Mouse (Mus musculus) liver, adult 2 months (tissue): ENCODE results near the gene Tmem102. TPM values are rescaled to one million over a fixed set of nuclear protein-coding genes. Genes with fewer than 3 reads are reported as not detected.

Experiments used
- DNase-seq: peaks from one replicate; pipeline ENCODE4 v3.0.0-alpha.2; 2011; ENCODE audit warnings: low read depth, low spot score; ENCODE audit errors: extremely low read depth
- H3K27ac ChIP-seq: fragments of 200-500 bp; replicated peaks from 2 replicates; pipeline ENCODE4 v1.5.1; 2012; ENCODE audit warnings: low read depth, mild to moderate bottlenecking, control low read depth, inconsistent platforms, low read length; ENCODE audit not compliant: insufficient read depth
- H3K27me3 ChIP-seq: fragments of 200-500 bp; 2 replicates; pipeline ENCODE4 v1.6.1; 2012; ENCODE audit warnings: mild to moderate bottlenecking, moderate library complexity, low read length, inconsistent platforms; ENCODE audit not compliant: control insufficient read depth, insufficient read depth
- H3K36me3 ChIP-seq: fragments of 200-500 bp; 2 replicates; pipeline ENCODE4 v1.6.1; 2012; ENCODE audit warnings: low read length, inconsistent platforms; ENCODE audit not compliant: control insufficient read depth, insufficient read depth
- H3K4me1 ChIP-seq: fragments of 200-500 bp; 2 replicates; pipeline ENCODE4 v1.6.1; 2011; ENCODE audit warnings: low read length; ENCODE audit not compliant: control insufficient read depth, insufficient read depth
- H3K4me3 ChIP-seq: fragments of 200-500 bp; 2 replicates; pipeline ENCODE4 v1.5.1; 2011; ENCODE audit warnings: low read depth, mild to moderate bottlenecking, control low read depth, low read length, moderate library complexity; ENCODE audit not compliant: insufficient read depth
- H3K79me2 ChIP-seq: fragments of 200-500 bp; 2 replicates; pipeline ENCODE4 v1.6.1; 2012; ENCODE audit warnings: inconsistent platforms, mild to moderate bottlenecking, low read length, moderate library complexity; ENCODE audit not compliant: control insufficient read depth, insufficient read depth
- H3K9ac ChIP-seq: fragments of 200-500 bp; 2 replicates; pipeline ENCODE4 v1.6.1; 2012; ENCODE audit warnings: low read depth, mild to moderate bottlenecking, control low read depth, inconsistent platforms, low read length
- CTCF ChIP-seq: fragments of 200-500 bp; IDR thresholded peaks from 2 replicates; pipeline ENCODE4 v1.5.1; 2011; ENCODE audit warnings: low read depth, low read length, control low read depth
- POLR2A ChIP-seq: fragments of 200-500 bp; IDR thresholded peaks from 2 replicates; pipeline ENCODE4 v1.6.1; 2011; ENCODE audit warnings: low read length, control low read depth; ENCODE audit not compliant: insufficient read depth; ENCODE audit errors: extremely low read depth
- WGBS: fragments of 180-500 bp; shearing (Covaris S2); methylation state at CpG from one replicate; pipeline ENCODE4 v1.1.7; 2018; 5-methylcytosine and 5-hydroxymethylcytosine counted together
- polyA plus RNA-seq: library from polyadenylated mRNA; depleted of rRNA; stranded (reverse); fragments of >200 nt; gene quantifications from 2 replicates; pipeline ENCODE4 v1.2.3, GENCODE M21; 2012
- total RNA-seq: library from RNA; depleted of rRNA; stranded (reverse); fragments of >200 nt; gene quantifications from 2 replicates; pipeline ENCODE4 v1.2.3, GENCODE M21; 2014

The Tmem102 gene
- total and polyA plus RNA-seq, 2 experiments: 2.4 to 13.5 TPM

DNA sequence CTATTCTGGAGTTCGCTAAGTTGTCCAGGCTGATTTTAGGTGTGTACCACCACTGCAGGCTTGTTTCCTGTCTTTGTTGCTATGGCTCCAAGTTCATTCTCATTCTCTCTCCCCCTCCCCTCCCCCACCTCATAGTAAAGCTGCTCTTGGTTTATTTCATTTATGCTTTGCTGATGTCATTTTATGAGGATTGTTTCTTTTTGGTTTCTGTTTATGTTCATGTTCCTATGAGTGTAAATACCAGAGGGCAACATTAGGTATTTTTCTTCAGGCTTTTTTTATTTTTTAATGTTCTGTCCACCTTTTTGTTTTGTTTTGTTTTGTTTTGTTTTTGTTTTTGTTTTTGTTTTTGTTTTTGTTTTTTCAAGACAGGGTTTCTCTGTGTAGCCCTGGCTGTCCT, 43.6 kb downstream of the Tmem102 start, which contains the start of gene Slc35g3:
Gene Slc35g3, minus strand, starts transcription at position 101 of the 400 bp plus-strand sequence.
- Histone ChIP-seq H3K4me1 (peaks cover 10% of the 10 kb centered on the region; the same call in 1 of the 2 replicates), H3K27me3 (no peaks in the 10 kb centered on the region), H3K9ac (no peak within 1 kb of the TSS), H3K27ac (no peak within 1 kb of the TSS), H3K36me3 (no peaks in the 10 kb centered on the region), H3K4me3 (no peak within 1 kb of the TSS), H3K79me2 (peaks cover 11% of the 10 kb centered on the region; the same call in 1 of the 2 replicates)
- no peak for DNase-seq
- TF ChIP-seq POLR2A (no peak), CTCF (no peak)
- 83% methylated on average over 1 of the region's 1 CpGs for WGBS

DNA sequence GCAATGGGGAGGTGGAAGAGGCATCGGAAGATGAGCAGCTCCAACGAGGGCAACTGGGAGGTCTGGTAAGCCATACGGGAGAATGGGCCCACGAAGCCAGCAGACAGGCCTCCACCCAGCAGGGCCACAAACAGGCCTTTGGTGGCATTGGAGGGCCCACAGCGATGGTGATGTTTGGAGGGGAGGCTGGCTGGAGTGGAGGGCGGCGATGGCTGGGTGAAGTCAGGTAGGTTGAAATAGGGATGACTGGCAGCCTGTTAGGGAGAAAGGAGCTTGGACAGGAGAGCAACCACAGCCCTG, 44.6 kb downstream of the Tmem102 start:
- TF ChIP-seq POLR2A: no peak
- no peak for TF ChIP-seq CTCF
- H3K4me3 ChIP-seq: no peak overlapping the region
- DNase-seq: no peak
- 97% methylated on average over 7 of the region's 7 CpGs for WGBS
- H3K9ac ChIP-seq: no peak overlapping the region
- H3K27me3 ChIP-seq: no peaks in the 10 kb centered on the region
- H3K36me3 ChIP-seq: no peaks in the 10 kb centered on the region
- no peak overlapping the region for H3K27ac ChIP-seq
- H3K79me2 ChIP-seq: peaks cover 5% of the 10 kb centered on the region; the same call in 1 of the 2 replicates
- H3K4me1 ChIP-seq: peaks cover 11% of the 10 kb centered on the region

DNA sequence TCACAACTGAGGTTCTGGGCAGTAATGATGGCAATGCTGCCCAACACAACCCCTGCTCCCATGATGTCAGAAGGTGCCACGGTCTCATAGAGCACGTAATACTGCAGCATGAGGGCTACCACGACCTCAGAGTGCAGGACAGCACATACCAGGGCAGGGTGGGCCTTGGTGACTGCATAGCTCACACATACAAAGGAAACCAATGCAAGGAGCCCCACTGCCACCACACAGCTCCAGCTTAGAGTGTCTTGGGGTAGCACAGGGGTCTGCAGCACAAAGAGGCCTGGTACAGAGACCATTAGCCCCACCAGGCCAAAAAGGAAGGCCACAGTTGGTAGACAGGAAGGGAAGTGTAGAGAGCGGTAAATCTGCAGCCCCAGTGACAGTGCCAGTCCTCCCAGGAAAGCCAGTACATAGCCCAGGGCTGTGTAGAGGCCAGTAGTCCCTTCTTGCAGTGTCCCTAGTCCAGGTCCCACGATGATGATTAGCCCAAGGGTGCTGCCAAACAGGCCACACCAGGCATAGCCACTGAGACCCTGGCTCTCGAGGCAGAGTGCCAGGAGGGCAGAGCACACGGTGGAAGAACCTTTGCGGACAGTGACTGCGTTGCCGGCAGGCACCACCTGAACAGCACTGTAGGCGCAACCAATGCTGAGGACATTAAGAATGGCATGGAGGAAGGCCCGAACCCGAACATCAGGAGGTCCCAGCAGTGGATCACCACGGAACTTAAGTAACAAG, 45.1 kb downstream of the Tmem102 start:
- H3K4me3 ChIP-seq: no peak overlapping the region
- H3K36me3 ChIP-seq: no peaks in the 10 kb centered on the region
- no peak overlapping the region for H3K9ac ChIP-seq
- peaks cover 12% of the 10 kb centered on the region for H3K4me1 ChIP-seq
- 93% methylated on average over 14 of the region's 14 CpGs for WGBS
- no peak for DNase-seq
- TF ChIP-seq CTCF (no peak), POLR2A (no peak)
- H3K27me3 ChIP-seq: no peaks in the 10 kb centered on the region
- H3K27ac ChIP-seq: no peak overlapping the region
- H3K79me2 ChIP-seq: peaks cover 7% of the 10 kb centered on the region; the same call in 1 of the 2 replicates

- H3K79me2 ChIP-seq: peaks cover 7% of the 10 kb centered on the region; the same call in 1 of the 2 replicates
- H3K4me3 ChIP-seq: peak overlapping the region; percentile 57
- TF ChIP-seq CTCF (no peak), POLR2A (peak; percentile 64; the same call in 1 of the 2 replicates)
- peak; percentile 60 for DNase-seq
- H3K4me1 ChIP-seq: peaks cover 15% of the 10 kb centered on the region
- WGBS: under 1% methylated on average over 37 of the region's 37 CpGs
- no peaks in the 10 kb centered on the region for H3K36me3 ChIP-seq
- H3K9ac ChIP-seq: peak overlapping the region; percentile 72
- peak overlapping the region; percentile 90 for H3K27ac ChIP-seq
- H3K27me3 ChIP-seq: no peaks in the 10 kb centered on the region
Measured at GRCm38 (mm10) chr11:69758971-69759721, 46.3 kb downstream of the Tmem102 start.

DNA sequence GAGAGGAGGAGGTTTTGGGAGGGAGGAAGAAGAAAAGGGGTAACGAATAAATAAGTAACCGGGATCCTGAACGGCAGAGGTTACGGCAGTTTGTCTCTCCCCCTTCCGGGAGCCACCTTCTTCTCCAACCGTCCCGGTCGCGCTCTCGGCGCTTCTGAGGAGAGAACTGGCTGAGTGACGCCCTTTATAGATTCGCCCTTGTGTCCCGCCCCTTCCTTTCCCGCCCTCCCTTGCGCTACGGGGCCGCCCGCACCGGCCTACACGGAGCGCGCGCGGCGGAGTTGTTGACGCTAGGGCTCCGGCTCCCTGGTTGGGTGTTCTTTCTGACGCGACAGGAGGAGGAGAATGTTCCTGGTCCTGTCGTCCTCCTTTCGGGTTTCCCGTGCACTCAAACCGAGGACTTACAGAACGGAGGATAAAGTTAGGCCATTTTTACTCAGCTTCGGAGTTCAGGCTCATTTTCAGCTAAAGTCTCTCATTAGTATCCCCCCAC, 46.9 kb downstream of the Tmem102 start, which contains the start of gene Polr2a:
Gene Polr2a, minus strand, starts transcription at position 160 of the 493 bp plus-strand sequence.
- Histone ChIP-seq H3K36me3 (no peaks in the 10 kb centered on the region), H3K79me2 (peaks cover 9% of the 10 kb centered on the region; the same call in 1 of the 2 replicates), H3K9ac (peak within 1 kb of the TSS; percentile 75), H3K27me3 (no peaks in the 10 kb centered on the region), H3K4me3 (peak within 1 kb of the TSS; percentile 57), H3K27ac (peak within 1 kb of the TSS; percentile 90), H3K4me1 (peaks cover 17% of the 10 kb centered on the region)
- under 1% methylated on average over 36 of the region's 36 CpGs for WGBS
- peak; percentile 100 for TF ChIP-seq POLR2A
- 0 out of 2 replicates have a peak, but pooled peaks have one; percentile 12 for TF ChIP-seq CTCF
- peak; percentile 90 for DNase-seq
